Mouse (Mus musculus) frontal cortex, postnatal 10 days (tissue): ENCODE results near the gene BC017158.

Source experiments
- DNase-seq, 2 experiments: peaks; one replicate each; pipeline ENCODE4 v3.0.0; 2022; ENCODE audit warnings: low spot score in 2 of 2, mixed read lengths in 1 of 2

The BC017158 gene

DNA sequence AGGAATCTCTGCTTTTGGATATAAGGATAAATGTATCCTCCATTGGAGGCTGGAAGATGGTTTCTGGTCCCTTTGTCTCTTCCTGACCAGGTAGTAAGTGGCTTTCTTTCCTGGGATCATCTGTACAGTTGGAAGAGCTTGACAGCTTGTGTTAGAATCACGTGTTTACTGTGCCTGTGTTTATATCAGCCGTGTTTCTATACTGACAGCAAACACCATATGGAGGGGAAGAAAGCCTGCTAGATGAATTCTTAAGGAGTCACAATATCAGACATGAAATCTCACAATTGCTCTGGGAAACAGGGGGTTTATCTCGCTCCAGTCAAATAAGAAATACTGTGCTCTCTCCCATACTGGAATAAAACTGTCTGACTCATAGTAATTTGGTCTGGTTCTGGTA lies 11.2 kb upstream of the BC017158 start:
- DNase-seq: no peak

DNA sequence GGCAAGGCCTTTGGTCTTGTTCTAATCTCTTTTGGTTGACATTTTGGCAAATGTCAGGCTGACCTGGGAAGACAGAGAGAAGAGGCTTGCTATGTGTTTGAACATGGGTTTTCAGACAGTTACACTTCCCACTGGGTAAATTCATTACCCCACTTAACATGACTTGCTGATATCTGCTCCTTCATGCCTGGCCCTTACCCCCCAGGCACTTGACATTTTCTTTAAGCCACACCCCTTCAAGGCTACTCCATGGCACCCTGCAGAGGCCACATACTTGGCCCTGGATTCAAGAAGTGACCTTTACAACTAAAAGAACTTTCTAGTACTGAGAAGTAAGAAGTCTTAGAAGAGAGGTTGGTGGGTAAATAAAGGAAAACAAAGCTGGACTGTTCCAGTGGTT lies 9.9 kb upstream of the BC017158 start:
- no peak for DNase-seq

DNA sequence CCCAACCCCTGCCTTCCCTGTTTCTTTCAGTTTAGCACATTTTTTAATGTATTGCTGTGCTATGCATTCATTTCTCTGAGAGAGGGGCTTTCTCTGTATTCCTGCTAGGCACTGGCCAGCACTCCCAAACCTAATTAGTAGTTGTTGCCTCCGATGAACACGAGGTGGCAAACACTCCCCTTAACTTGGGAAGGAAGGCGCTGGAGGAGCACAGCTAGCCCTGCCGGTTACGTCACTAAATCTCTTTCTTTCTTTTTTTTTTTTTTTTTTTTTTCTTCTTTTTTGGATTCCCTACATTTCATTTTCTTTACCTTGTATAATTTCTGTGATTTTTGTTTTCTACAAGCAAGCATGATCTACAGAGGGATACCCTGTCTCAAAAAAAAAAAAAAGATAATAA lies 6.9 kb upstream of the BC017158 start:
- peak in 1 of 2 experiments; percentile 40 for DNase-seq

DNA sequence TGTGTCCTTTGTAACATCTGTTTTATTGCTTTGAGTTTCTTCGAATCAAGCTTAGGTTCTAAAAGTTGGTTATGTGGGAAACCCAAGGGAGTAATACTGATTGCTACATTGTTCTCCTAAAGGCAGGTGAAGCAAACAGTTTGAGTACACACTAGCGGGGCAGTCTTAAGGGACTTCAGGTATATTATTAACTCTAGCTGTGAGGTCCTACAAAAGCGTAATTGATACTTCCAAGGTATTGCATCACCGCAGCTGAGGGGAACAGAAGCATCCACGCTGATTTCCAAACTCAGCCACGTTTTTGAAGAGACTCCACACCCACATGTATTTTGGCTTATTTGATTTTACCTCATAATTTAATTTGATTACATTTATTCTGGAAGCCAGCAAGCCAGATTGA lies 6.2 kb upstream of the BC017158 start:
- no peak for DNase-seq

DNA sequence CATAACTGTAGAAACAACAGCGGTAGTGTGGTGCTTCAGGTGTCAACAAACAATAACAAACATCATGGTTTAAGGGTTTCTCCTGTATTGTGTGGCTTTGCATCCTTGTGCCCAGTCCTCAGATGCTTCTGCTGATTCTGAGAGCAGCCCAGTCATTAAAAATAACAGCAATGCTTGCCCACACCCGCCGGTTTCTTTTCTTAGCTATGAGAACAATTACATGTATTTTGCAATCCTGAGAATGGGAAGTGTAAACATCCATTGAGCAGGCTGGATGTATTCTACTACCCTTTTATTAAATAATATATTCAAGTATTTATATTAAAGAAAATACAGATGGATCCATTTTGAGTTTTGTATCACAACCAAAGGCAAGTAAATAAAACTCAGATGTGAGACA lies 4.2 kb upstream of the BC017158 start:
- no peak for DNase-seq

DNA sequence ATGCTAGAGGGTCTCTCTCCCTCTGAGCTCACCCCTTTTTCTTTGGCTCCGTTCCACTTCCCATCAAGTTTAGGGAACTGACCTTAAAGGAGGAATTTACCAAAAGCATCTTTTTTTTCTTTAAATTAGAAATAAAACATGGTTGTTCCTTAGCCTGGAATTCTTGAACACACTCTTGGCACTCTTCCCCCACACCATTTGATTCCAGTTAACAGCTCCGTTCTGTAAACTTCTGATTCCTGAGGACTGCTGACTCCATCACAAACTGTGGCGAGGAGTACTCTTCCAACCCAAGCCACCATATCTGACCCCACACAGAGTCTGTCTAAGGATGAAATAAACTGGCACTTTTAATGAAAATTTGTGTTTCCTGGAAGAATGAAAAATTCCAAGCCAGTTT lies 3.0 kb upstream of the BC017158 start:
- DNase-seq: no peak

DNA sequence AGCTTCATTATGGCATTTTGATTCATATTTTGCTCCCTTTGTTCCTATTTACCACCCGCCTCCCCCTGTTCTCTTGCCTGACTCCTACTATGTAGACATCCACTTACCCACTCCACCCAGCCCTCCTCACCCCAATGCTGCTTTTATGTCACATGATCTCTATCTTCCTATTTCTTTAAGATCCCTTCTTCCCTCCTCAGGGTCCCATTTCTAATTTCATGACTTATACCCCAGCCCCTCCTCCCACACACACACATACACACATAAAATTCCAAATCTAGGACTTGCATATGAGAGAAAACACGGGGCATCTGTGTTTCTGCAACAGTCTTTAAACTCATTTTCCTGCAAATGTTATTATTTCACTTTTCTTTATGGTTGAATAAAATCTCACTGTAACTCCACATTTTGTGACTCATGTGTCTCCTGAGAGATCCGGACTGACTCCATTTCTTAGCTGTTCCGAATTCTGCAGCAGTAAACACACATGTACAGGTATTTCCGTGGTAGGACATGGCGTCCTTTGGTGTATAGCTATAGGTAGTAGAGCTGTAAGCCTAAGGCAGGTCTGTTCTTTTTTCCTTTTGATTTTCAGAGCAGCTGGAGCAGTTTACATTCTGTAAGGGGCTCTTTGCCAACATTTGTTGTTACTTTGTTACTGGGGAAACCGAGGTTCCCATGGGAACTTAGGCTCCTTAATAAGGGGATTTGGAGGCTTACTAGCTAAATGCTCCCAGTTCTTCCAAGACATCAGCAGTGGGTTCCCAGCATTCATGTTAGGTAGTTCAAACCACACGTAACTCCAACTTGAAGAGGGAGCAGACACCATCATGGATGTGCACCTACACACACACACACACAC lies 742 bp upstream of the BC017158 start:
- DNase-seq: no peak

DNA sequence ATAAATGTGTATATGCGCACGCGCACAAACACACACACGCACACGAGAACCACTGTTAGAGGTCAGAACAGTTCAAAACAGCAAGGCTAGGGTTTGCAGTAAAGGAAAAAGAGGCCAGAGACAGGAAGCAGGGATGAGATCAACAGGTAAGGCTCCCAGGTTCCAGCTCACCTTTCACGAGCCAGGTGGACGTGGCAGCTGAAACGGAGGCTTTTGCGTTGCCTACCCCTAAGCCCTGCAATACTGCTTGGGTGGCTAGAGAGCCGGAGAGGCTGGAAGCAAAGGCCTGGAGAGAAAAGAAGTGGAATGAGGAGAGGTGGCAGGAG lies 716 bp downstream of the BC017158 start:
- DNase-seq: no peak

DNA sequence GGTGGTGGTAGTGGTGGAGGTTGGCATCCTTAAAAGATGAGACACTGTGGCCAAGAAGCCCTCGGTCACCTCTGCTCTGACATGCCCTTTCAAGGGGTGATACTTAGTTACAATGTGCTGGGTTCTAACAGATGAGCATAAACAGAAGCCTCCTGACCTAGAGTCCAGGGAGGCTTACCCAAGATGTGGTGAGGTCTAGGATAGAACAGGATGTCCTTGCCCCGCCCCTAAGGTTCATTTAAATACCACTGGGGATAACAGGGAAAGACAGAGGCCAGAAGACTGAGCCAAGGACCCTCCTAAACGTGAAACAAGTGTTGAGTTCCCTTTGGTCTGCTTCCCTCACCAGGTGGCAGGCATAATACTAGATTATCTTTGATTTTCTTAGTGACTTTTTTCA lies 1.5 kb downstream of the BC017158 start:
- DNase-seq: no peak

DNA sequence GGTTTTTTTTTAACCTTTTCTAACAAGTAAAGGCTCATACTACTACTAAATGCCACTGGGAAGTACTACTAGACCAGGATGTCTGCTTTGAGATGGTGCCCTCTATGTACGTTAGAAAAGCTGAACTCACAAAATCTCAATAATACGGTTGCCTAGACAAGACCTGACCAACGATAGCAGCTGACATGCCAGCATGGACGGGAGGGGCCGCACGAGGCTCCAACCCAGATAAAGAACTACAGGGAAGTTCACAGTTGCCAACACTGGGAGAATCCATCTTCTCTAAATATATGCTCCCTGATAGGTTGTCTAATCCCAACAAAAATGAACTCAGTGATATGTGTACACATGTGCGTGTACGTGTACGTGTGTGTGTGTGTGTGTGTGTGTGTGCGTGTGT lies 3.2 kb downstream of the BC017158 start:
- DNase-seq: no peak

DNA sequence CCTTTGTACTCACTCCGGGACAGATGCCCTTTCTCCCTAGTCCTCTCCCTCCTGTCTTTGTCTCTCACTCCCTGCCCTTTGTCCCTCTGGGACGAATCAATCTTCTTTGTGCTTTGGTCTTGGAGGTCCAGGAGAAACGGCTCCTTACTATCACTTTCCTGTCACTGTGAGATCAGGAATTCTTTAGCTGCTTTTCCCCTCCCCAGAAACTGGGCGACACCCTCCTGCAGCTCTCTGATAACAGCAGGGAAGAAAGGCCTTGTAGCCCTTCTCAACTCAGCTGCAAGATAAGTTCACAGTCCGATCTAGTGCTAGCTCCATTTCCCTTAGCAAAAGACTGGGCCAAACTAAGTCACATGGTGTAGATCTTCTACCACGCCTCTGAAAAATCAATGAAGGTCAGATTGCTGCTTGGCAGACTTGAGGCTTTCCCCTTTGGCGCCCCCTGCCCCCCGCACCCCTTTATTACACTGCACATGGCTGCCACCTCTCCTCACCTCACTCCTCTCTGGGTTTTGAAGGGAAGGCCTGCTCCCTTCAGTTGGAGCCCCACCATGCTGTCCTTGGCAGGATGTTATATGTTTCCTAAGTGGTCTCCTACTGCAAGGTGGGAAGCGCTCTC lies 8.9 kb downstream of the BC017158 start:
- no peak for DNase-seq

DNA sequence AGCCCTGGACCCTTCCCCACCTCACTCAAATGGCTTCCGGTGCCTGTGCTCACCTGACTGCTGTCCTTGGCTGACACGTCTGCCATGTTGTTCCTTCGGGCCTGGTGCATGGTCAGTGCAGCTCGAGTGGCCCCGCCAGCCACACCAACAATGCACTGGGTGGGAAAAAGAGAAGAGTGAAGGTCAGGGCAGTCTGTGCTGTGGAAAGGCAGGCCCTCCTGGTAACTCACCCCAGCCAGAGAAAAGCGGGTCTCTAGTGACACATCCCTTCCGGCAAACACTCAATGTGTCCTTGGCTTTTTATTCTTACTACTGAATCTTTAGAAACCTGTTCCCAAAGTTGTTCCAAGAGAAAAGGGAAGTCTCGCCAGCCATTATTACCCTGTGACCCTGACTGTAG lies 12.9 kb downstream of the BC017158 start:
- DNase-seq: no peak

DNA sequence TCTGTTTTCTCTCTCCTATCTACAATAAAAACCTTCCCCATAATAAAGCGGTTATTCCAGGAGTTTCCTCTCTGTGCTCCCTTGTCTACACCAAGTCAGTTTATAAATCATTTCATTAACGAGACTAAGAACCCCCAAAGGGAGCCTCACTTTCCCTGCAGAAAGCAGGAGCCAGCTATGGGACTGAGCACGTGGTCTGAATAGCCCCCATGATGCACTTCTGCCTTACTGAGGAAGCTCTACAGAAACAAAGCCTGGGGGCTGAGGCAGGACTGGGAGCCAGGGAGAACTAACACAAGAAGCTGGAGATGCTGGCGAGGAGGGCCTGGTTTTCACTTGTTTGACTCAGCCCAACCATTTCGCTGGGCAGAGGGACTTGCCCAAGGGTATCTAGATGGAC lies 13.9 kb downstream of the BC017158 start:
- no peak for DNase-seq

DNA sequence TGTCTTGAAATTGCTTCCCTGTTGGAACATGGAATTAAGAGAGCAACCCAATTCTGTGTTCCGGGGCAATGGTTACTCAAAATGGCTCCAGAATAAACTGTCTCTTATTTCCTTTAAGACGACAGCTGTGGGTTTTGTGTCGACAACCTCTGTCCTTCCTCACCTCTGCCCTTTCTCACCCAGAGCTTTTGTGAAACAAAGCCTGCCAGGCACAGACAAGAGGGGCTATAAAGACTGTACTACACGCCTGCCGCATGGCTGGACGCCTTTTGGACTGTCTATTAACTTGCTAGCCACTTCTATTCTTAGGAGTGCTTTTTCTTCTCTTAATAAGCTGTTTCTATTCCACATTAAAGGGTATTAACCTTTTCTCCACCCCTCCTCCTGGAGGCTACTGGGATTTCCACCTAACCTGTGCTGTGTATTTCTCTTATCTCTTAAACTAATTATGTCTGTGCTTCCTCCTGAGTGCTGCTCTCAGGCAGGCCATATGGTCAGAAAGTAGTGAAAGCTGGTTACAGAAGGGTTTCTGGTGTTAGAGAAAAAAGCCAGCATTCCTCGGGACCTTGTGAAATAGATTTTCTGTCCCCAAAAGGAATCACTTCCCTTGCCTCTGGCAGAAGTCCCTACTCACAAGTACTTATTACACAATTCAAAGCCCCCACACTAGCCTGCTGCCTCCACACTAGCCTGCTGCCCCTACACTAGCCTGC lies 15.3 kb downstream of the BC017158 start:
- no peak for DNase-seq

DNA sequence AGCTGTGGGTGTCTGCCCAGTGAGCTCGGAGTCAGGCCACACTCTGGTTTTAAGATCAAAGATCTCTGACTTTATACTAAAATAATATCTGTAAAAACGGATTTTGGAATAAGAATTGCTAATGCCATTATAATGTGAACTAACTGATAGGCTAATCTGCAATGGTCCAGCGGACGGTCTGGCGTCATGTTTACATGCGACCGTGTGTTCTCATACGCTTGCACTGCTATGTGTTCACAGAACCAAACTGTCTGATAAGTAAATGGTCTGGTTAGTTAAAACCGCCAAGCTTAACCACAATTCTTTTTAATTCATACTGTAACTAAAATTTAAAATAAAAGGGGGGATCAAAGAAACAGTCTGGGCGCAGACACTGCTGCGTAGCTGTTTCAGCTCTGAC lies 16.2 kb downstream of the BC017158 start:
- no peak for DNase-seq

DNA sequence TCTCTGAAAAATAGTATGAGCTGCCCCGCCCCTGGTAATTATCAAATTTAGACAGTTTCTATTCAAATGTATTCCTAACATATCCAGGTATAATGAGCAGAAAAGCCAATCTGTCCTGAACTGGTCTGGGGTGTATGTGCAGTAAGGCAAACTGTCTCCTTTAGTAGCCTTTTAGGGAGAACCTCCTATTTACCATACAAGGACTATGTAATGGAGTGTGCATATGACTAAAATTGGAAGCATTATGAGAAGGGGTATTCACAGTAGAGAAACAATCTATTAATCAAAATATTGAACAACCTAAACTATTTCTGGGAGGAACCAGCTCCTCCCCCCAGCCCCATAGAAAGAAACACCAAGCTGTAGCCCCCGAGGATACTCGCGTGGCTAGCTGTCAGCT lies 18.2 kb downstream of the BC017158 start:
- DNase-seq: no peak

DNA sequence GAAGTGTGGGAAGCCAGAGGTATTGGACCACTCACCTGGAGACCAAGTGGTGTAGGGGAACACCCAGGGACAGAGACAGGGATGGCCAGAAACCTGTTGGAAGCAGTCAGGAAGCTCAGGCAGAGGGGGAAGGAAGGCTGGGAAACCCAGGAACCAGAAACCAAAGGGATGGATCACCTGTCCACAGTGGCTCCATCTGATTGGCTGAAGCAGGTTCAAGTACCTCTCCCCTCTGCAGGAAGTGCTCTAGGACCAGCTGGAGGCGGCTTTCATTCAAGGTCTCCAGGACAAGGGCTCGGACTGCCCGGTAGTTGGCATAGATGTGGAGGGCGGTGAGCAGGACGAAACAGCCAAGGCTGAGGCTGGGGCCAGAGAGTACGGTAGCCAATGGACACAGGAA lies 21.9 kb downstream of the BC017158 start:
- no peak for DNase-seq

DNA sequence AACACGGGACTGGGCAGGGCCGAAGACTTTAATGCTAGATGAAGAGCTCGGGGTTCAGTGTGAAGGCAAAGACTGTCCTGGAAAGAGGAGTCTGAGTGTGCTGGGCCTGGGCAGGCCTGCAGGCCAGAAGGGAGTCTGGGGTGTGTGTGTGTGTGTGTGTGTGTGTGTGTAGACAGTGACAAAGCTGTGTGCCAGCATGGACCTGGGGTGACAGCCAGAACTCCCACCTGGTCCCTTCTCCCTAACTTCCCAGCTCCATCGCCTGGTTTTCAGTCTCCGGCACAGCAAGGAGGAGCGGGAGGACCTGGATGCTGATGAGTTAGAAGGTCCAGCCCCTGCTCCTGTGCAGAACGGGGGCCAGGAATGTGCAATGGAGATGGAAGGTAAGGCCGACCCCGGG lies 26.5 kb downstream of the BC017158 start:
- no peak for DNase-seq

DNA sequence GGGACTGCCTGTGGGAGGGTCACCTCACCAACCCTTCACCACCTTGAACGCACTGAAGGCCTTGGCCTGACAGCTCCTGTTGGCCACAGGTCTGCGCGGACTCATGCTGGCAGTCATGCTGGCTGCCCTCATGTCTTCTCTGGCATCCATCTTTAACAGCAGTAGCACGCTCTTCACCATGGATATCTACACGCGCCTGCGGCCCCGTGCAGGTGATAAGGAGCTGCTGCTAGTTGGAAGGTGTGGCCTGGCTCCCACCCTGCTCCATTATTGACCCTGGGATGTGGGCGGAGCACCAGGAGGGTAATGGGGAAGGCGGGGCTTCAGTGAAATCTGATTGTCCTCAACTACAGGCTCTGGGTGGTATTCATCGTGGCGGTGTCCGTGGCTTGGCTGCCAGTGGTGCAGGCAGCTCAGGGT lies 27.5 kb downstream of the BC017158 start:
- DNase-seq: no peak

DNA sequence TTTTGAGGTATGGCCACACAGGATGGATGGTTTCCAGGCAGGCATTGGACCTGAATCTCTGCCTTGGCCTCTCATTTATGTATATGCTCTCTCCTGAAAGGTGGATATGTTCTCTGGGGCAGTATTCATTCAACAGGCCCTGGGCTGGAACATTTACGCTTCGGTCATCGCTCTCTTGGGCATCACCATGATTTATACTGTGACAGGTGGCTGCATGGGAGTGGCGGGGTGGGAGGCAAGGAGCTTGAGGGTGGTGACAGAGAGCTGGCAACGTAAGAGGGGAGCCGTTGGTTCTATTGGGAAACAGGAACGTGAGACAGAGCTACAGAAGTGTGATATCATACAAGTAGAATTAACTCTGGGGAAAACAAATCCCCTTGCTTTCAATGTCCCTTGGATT lies 30.2 kb downstream of the BC017158 start:
- no peak for DNase-seq

DNA sequence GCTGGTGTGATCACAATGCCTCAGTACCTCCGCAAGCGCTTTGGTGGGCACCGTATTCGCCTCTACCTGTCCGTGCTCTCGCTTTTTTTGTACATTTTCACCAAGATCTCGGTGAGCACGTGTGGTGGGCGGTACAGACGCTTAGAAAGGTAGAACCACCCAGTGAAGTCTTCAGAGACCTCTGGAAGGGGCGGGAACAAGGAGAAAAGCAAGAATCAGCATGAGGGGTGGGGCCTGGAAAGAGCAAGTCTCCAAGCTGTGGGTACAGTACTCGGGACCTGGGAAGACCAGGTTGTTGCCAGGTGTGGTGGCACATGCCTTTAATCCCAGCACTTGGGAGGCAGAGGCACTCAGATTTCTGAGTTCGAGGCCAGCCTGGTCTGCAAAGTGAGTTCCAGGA lies 30.6 kb downstream of the BC017158 start:
- DNase-seq: no peak

DNA sequence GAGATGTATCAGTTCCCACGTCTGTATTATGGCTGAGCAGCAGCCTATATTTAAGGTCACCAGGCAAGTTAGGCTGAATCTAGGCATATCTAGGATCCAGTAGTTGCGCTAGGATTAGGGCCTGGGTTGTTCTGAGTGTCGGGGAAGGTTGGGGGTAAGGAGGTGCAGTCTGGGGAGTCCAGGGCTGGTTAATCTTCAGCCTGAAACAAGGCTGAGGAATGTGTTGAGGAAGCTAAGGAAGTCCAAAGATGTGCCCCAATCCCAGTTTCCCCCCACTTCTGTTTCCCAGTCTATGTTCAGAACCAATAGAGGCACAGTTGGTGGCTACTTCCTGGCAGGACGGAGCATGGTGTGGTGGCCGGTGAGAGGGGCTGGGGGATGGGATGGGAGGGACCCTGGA lies 31.9 kb downstream of the BC017158 start:
- DNase-seq: no peak

DNA sequence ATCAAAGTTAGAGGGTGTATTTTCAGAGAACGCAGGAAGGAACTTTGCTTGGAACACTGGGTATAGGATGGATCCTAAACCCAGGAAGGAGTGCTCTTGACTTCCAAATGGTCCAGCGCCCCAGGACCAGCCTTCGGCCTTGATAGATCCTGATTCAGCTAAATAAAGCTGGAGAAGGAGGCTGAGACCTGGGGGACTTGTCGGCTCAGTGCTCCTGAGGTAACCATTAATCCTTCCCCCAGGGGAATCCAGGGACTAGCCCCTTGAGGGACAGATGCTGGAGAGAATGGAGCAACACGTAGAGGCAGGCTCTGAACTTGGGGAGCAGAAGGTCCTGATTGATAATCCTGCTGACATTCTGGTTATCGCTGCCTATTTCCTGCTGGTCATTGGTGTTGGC lies 32.6 kb downstream of the BC017158 start, which contains the start of gene Slc5a2:
Gene Slc5a2 (plus strand): TSS at position 247 of the 400 bp plus-strand sequence.
- no peak for DNase-seq
